Mouse (Mus musculus): ENCODE measurements at regions not wholly inside any gene's neighbourhood (a gene's known extent, or its start where the extent isn't known, plus 50 kb on each side); places are given as distances from the start of the nearest gene placed in this dataset.

- Histone ChIP-seq H3K4me3 (no peak overlapping the region), H3K4me2 (ENCODE audit: low read depth) (no peak overlapping the region), H3K36me3 (ENCODE audit: control insufficient read depth, insufficient read depth) (no peaks in the 10 kb centered on the region), H3K79me2 (ENCODE audit: control insufficient read depth, insufficient read depth) (no peaks in the 10 kb centered on the region), H3ac (ENCODE audit: control insufficient read depth, insufficient read length) (no peak overlapping the region), H3K27me3 (ENCODE audit: control insufficient read depth, insufficient read depth, insufficient read length) (no peaks in the 10 kb centered on the region)
- TF ChIP-seq CEBPB (IDR thresholded peaks at IDR 0.05; ENCODE audit: insufficient read depth, poor library complexity, severe bottlenecking) (no peak), REST (IDR thresholded peaks at IDR 0.05; ENCODE audit: insufficient read depth, insufficient read length) (no peak), POLR2A (IDR thresholded peaks at IDR 0.05; ENCODE audit: insufficient read length, low read depth) (no peak), MYOD1 (IDR thresholded peaks at IDR 0.05; ENCODE audit: control insufficient read depth in 1 of 3, insufficient read length in 2 of 3, low read depth in 2 of 3) (no peak), TCF3 (IDR thresholded peaks at IDR 0.05; ENCODE audit: insufficient read length, low read depth) (no peak), TCF12 (IDR thresholded peaks at IDR 0.05; ENCODE audit: insufficient read depth, poor library complexity, severe bottlenecking) (no peak), MYOG (IDR thresholded peaks at IDR 0.05; ENCODE audit: control insufficient read depth in 1 of 3, insufficient read depth in 1 of 3, insufficient read length in 2 of 3, low read depth in 2 of 3) (no peak), MAX (IDR thresholded peaks at IDR 0.05; ENCODE audit: low read depth) (no peak), E2F4 (IDR thresholded peaks at IDR 0.05; ENCODE audit: insufficient read depth) (no peak), USF1 (IDR thresholded peaks at IDR 0.05; ENCODE audit: low read depth) (no peak), SRF (IDR thresholded peaks at IDR 0.05; ENCODE audit: control insufficient read depth, insufficient read length, low read depth) (no peak), POLR2AphosphoS2 (IDR thresholded peaks at IDR 0.05; ENCODE audit: insufficient read length, low read depth) (no peak)
Measured at GRCm38 (mm10) chr2:148599498-148599897, 72.9 kb upstream of the Nxt1 start.

- no peaks in the 10 kb centered on the region for H3K36me3 ChIP-seq (ENCODE audit: control insufficient read depth, insufficient read depth)
- H3K79me2 ChIP-seq (ENCODE audit: control insufficient read depth, insufficient read depth) = no peaks in the 10 kb centered on the region
- H3ac ChIP-seq (ENCODE audit: control insufficient read depth, insufficient read length) = no peak overlapping the region
- no peak overlapping the region for H3K4me3 ChIP-seq
- TF ChIP-seq TCF3 (IDR thresholded peaks at IDR 0.05; ENCODE audit: insufficient read length, low read depth) = no peak
- TF ChIP-seq E2F4 (IDR thresholded peaks at IDR 0.05; ENCODE audit: insufficient read depth) = no peak
- no peak for TF ChIP-seq MYOD1 (IDR thresholded peaks at IDR 0.05; ENCODE audit: control insufficient read depth in 1 of 3, insufficient read length in 2 of 3, low read depth in 2 of 3)
- no peak for TF ChIP-seq POLR2A (IDR thresholded peaks at IDR 0.05; ENCODE audit: insufficient read length, low read depth)
- TF ChIP-seq TCF12 (IDR thresholded peaks at IDR 0.05; ENCODE audit: insufficient read depth, poor library complexity, severe bottlenecking) = no peak
- no peak for TF ChIP-seq MAX (IDR thresholded peaks at IDR 0.05; ENCODE audit: low read depth)
- no peak for TF ChIP-seq POLR2AphosphoS2 (IDR thresholded peaks at IDR 0.05; ENCODE audit: insufficient read length, low read depth)
- no peak for TF ChIP-seq MYOG (IDR thresholded peaks at IDR 0.05; ENCODE audit: control insufficient read depth in 1 of 3, insufficient read depth in 1 of 3, insufficient read length in 2 of 3, low read depth in 2 of 3)
- TF ChIP-seq SRF (IDR thresholded peaks at IDR 0.05; ENCODE audit: control insufficient read depth, insufficient read length, low read depth) = no peak
- TF ChIP-seq USF1 (IDR thresholded peaks at IDR 0.05; ENCODE audit: low read depth) = no peak
- no peaks in the 10 kb centered on the region for H3K27me3 ChIP-seq (ENCODE audit: control insufficient read depth, insufficient read depth, insufficient read length)
- H3K4me2 ChIP-seq (ENCODE audit: low read depth) = no peak overlapping the region
Measured at GRCm38 (mm10) chr2:148596966-148597365, 75.4 kb upstream of the Nxt1 start.

- TF ChIP-seq CEBPB (IDR thresholded peaks at IDR 0.05; ENCODE audit: insufficient read depth, poor library complexity, severe bottlenecking) = no peak
- TF ChIP-seq MAX (IDR thresholded peaks at IDR 0.05; ENCODE audit: low read depth) = no peak
- no peak for TF ChIP-seq POLR2A (IDR thresholded peaks at IDR 0.05; ENCODE audit: insufficient read length, low read depth)
- TF ChIP-seq MYOG (IDR thresholded peaks at IDR 0.05; ENCODE audit: control insufficient read depth in 1 of 3, insufficient read depth in 1 of 3, insufficient read length in 2 of 3, low read depth in 2 of 3) = no peak
- no peak for TF ChIP-seq USF1 (IDR thresholded peaks at IDR 0.05; ENCODE audit: low read depth)
- TF ChIP-seq POLR2AphosphoS2 (IDR thresholded peaks at IDR 0.05; ENCODE audit: insufficient read length, low read depth) = no peak
- no peak for TF ChIP-seq E2F4 (IDR thresholded peaks at IDR 0.05; ENCODE audit: insufficient read depth)
- no peak for TF ChIP-seq MYOD1 (IDR thresholded peaks at IDR 0.05; ENCODE audit: control insufficient read depth in 1 of 3, insufficient read length in 2 of 3, low read depth in 2 of 3)
- TF ChIP-seq REST (IDR thresholded peaks at IDR 0.05; ENCODE audit: insufficient read depth, insufficient read length) = no peak
- TF ChIP-seq TCF12 (IDR thresholded peaks at IDR 0.05; ENCODE audit: insufficient read depth, poor library complexity, severe bottlenecking) = no peak
- TF ChIP-seq TCF3 (IDR thresholded peaks at IDR 0.05; ENCODE audit: insufficient read length, low read depth) = no peak
- no peak for TF ChIP-seq SRF (IDR thresholded peaks at IDR 0.05; ENCODE audit: control insufficient read depth, insufficient read length, low read depth)
- Histone ChIP-seq H3K4me2 (ENCODE audit: low read depth) (no peak overlapping the region), H3K4me3 (no peak overlapping the region), H3K79me2 (ENCODE audit: control insufficient read depth, insufficient read depth) (no peaks in the 10 kb centered on the region), H3ac (ENCODE audit: control insufficient read depth, insufficient read length) (no peak overlapping the region), H3K27me3 (ENCODE audit: control insufficient read depth, insufficient read depth, insufficient read length) (no peaks in the 10 kb centered on the region), H3K36me3 (ENCODE audit: control insufficient read depth, insufficient read depth) (no peaks in the 10 kb centered on the region)
Measured at GRCm38 (mm10) chr2:148585721-148586335, 86.6 kb upstream of the Nxt1 start.

GRCm38 (mm10) chr2:148582208-148582607, 90.2 kb upstream of the Nxt1 start:
- Histone ChIP-seq H3K36me3 (ENCODE audit: control insufficient read depth, insufficient read depth) (no peaks in the 10 kb centered on the region), H3K4me3 (no peak overlapping the region), H3K79me2 (ENCODE audit: control insufficient read depth, insufficient read depth) (no peaks in the 10 kb centered on the region), H3K27me3 (ENCODE audit: control insufficient read depth, insufficient read depth, insufficient read length) (no peaks in the 10 kb centered on the region), H3ac (ENCODE audit: control insufficient read depth, insufficient read length) (no peak overlapping the region), H3K4me2 (ENCODE audit: low read depth) (no peak overlapping the region)
- TF ChIP-seq MYOD1 (IDR thresholded peaks at IDR 0.05; ENCODE audit: control insufficient read depth in 1 of 3, insufficient read length in 2 of 3, low read depth in 2 of 3) (no peak), E2F4 (IDR thresholded peaks at IDR 0.05; ENCODE audit: insufficient read depth) (no peak), MYOG (IDR thresholded peaks at IDR 0.05; ENCODE audit: control insufficient read depth in 1 of 3, insufficient read depth in 1 of 3, insufficient read length in 2 of 3, low read depth in 2 of 3) (no peak), CEBPB (IDR thresholded peaks at IDR 0.05; ENCODE audit: insufficient read depth, poor library complexity, severe bottlenecking) (no peak), TCF3 (IDR thresholded peaks at IDR 0.05; ENCODE audit: insufficient read length, low read depth) (no peak), POLR2AphosphoS2 (IDR thresholded peaks at IDR 0.05; ENCODE audit: insufficient read length, low read depth) (no peak), REST (IDR thresholded peaks at IDR 0.05; ENCODE audit: insufficient read depth, insufficient read length) (no peak), MAX (IDR thresholded peaks at IDR 0.05; ENCODE audit: low read depth) (no peak), POLR2A (IDR thresholded peaks at IDR 0.05; ENCODE audit: insufficient read length, low read depth) (no peak), SRF (IDR thresholded peaks at IDR 0.05; ENCODE audit: control insufficient read depth, insufficient read length, low read depth) (no peak)

Data from myocyte (in vitro differentiated cells).